Mouse (Mus musculus) large intestine, adult 2 months (tissue): ENCODE measurements around the gene Foxp4. TPM values are rescaled to one million over a fixed set of nuclear protein-coding genes. Genes with fewer than 3 reads are reported as not detected.

Experiments
- DNase-seq: peaks from one replicate; pipeline ENCODE4 v3.0.0-alpha.2; 2012; ENCODE audit warnings: low read depth, low spot score
- WGBS: fragments of 180-500 bp; shearing (Covaris S2); methylation state at CpG from one replicate; pipeline ENCODE4 v1.1.7; 2018; 5-methylcytosine and 5-hydroxymethylcytosine counted together
- polyA plus RNA-seq: library from polyadenylated mRNA; depleted of rRNA; stranded (reverse); fragments of >200 nt; gene quantifications from 2 replicates; pipeline ENCODE4 v1.2.3, GENCODE M21; 2012

Foxp4 gene
- polyA plus RNA-seq, 1 experiment: 46.2 TPM

- 58% methylated on average over 10 of the region's 10 CpGs for WGBS
- DNase-seq: no peak
Observed at GRCm38 (mm10) chr17:47937926-47938600, 13.6 kb upstream of the Foxp4 start.

GRCm38 (mm10) chr17:47936591-47936990, 12.1 kb upstream of the Foxp4 start:
- no peak for DNase-seq
- WGBS: 65% methylated on average over 4 of the region's 4 CpGs

- 93% methylated on average over 4 of the region's 4 CpGs for WGBS
- no peak for DNase-seq
Observed at GRCm38 (mm10) chr17:47929431-47929830, 5.0 kb upstream of the Foxp4 start.

GRCm38 (mm10) chr17:47925988-47926387, 1.5 kb upstream of the Foxp4 start:
- DNase-seq: peak; percentile 33
- WGBS: 37% methylated on average over 10 of the region's 10 CpGs

GRCm38 (mm10) chr17:47925340-47925926, 988 bp upstream of the Foxp4 start:
- no peak for DNase-seq
- 7% methylated on average over 13 of the region's 13 CpGs for WGBS

GRCm38 (mm10) chr17:47923678-47924382, 615 bp downstream of the Foxp4 start:
- DNase-seq: no peak
- WGBS: under 1% methylated on average over 64 of the region's 65 CpGs

- no peak for DNase-seq
Observed at GRCm38 (mm10) chr17:47923011-47923677, 1.3 kb downstream of the Foxp4 start.

GRCm38 (mm10) chr17:47922579-47922978, 1.9 kb downstream of the Foxp4 start:
- DNase-seq: no peak
- 2% methylated on average over 24 of the region's 24 CpGs for WGBS

More at GRCm38 (mm10) chr17:47923011-47923677, 1.3 kb downstream of the Foxp4 start:
- WGBS: 1% methylated on average over 28 of the region's 28 CpGs

GRCm38 (mm10) chr17:47922116-47922515, 2.3 kb downstream of the Foxp4 start:
- 7% methylated on average over 21 of the region's 21 CpGs for WGBS
- DNase-seq: no peak

GRCm38 (mm10) chr17:47921136-47921665, 3.2 kb downstream of the Foxp4 start:
- DNase-seq: no peak
- 35% methylated on average over 4 of the region's 4 CpGs for WGBS

- DNase-seq: no peak
- 39% methylated on average over 5 of the region's 5 CpGs for WGBS
Observed at GRCm38 (mm10) chr17:47919826-47920225, 4.6 kb downstream of the Foxp4 start.

- DNase-seq: no peak
- WGBS: 43% methylated on average over 5 of the region's 5 CpGs
Observed at GRCm38 (mm10) chr17:47917907-47918306, 6.5 kb downstream of the Foxp4 start.

GRCm38 (mm10) chr17:47917212-47917611, 7.2 kb downstream of the Foxp4 start:
- WGBS: 53% methylated on average over 3 of the region's 3 CpGs

GRCm38 (mm10) chr17:47914676-47915219, 9.7 kb downstream of the Foxp4 start:
- no peak for DNase-seq
- WGBS: 76% methylated on average over 9 of the region's 9 CpGs

More at GRCm38 (mm10) chr17:47917212-47917611, 7.2 kb downstream of the Foxp4 start:
- DNase-seq: no peak

- DNase-seq: peak; percentile 81
- 17% methylated on average over 51 of the region's 51 CpGs for WGBS
Observed at GRCm38 (mm10) chr17:47909091-47910001, 15.1 kb downstream of the Foxp4 start.

- 93% methylated on average over 2 of the region's 2 CpGs for WGBS
- DNase-seq: no peak
Observed at GRCm38 (mm10) chr17:47908079-47908478, 16.4 kb downstream of the Foxp4 start.

- 86% methylated on average over 9 of the region's 9 CpGs for WGBS
Observed at GRCm38 (mm10) chr17:47907366-47907920, 17.0 kb downstream of the Foxp4 start.

More at GRCm38 (mm10) chr17:47907366-47907920, 17.0 kb downstream of the Foxp4 start:
- no peak for DNase-seq
